Mouse (Mus musculus): ENCODE data around the gene Shq1. TPM values are rescaled to one million over a fixed set of nuclear protein-coding genes. Genes with fewer than 3 reads are reported as not detected.

Shq1 gene
- total RNA-seq, 2 experiments from 2014 or later, result 13.0 to 15.1 TPM

DNA sequence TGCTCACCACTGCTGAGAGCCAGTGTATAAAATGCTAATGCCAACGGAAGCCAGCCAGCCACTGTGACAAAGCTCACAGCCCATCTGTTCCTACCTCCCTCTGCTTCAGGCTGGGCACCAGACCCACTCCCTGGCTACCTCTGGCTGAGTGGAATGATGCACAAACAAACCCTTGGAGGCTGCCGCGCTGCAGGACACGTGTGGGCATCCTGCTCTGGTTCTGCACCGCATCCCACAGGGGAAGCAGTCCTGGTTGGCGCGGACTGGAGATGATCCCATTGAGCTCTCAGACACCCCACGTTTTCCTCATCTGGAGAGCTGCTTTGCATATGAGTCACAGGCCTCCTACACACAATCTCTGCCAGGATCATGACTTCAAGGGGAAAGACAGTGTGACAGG is 112.9 kb downstream of the Shq1 start:
- ATAC-seq (replicated peaks; ENCODE audit: low FRiP score, low TSS enrichment, poor library complexity, severe bottlenecking), result no peak

DNA sequence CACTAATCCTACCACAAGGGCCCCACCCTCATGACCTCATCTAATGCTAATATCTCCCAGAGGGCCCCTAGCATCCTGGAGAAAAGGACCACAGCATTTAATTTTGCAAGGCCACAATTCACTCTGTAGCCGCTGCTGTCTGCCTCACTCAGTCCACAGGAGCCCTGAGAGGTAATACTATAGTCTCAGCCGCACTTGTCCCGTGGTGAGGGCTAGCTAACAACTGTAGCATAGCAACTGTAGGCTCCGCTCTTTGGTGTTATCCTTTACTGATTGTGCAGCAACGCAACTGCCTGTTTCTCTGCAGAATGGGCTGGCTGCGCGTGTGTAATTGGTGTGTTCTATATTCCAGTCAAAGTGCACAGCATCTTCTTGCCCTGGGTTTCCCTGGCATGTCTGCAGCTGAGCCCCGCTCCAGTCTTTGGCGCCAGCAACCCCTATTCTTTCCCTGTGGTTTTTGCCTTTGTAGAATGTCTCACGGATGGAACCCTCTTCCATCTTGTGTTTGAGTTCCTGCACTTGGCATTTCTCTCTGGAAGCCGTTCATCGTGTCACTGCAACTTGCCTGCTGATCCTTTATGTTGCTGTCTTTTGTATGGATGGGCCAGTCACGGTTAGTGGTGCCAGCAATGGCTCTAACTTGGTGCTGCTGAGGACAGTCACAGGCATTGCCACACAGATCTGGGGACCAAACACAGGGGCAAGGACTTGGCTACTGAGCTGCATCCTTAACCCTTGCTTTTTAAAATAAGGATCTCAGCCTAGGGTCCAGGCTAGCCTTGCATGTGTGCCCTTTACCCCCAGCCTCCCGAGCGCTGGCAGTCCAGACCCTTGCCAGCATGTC is 128.6 kb downstream of the Shq1 start:
- no peak for ATAC-seq (replicated peaks; ENCODE audit: low FRiP score, low TSS enrichment, poor library complexity, severe bottlenecking)

DNA sequence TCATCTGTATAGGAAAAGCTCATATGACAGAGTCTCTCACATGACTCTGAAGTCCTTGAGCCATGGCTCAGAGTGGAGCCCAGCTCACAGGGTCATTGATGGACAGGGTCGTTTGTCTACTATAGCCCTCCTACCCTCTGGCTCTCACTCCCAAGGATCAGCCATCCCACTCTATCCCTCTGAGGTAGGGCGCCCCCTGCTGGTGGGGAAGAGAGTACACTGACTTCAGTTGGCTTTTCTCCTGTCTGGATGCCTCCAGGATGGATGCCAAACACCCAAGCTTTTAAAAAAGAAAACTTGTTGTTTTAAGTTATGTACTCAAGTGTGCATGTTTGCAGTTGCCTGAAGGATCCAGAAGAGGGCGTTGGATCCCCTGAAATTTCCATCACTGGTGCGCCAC is 131.3 kb downstream of the Shq1 start:
- 0 out of 2 replicates have a peak, but pooled peaks have one; percentile 38 for ATAC-seq (replicated peaks; ENCODE audit: low FRiP score, low TSS enrichment, poor library complexity, severe bottlenecking)

GRCm38 (mm10) chr6:100538570-100538969 is 132.4 kb downstream of the Shq1 start:
- no peak for ATAC-seq (replicated peaks; ENCODE audit: low FRiP score, low TSS enrichment, poor library complexity, severe bottlenecking)

- ATAC-seq (replicated peaks; ENCODE audit: low FRiP score, low TSS enrichment, poor library complexity, severe bottlenecking), result no peak
Measured at GRCm38 (mm10) chr6:100537987-100538386, 133.0 kb downstream of the Shq1 start.

GRCm38 (mm10) chr6:100537042-100537441 is 133.9 kb downstream of the Shq1 start:
- ATAC-seq (replicated peaks; ENCODE audit: low FRiP score, low TSS enrichment, poor library complexity, severe bottlenecking), result no peak

- ATAC-seq (replicated peaks; ENCODE audit: low FRiP score, low TSS enrichment, poor library complexity, severe bottlenecking), result no peak
Measured at GRCm38 (mm10) chr6:100533364-100533763, 137.6 kb downstream of the Shq1 start.

GRCm38 (mm10) chr6:100532326-100532725 is 138.6 kb downstream of the Shq1 start:
- ATAC-seq (replicated peaks; ENCODE audit: low FRiP score, low TSS enrichment, poor library complexity, severe bottlenecking), result no peak

GRCm38 (mm10) chr6:100529673-100530072 is 141.3 kb downstream of the Shq1 start:
- no peak for ATAC-seq (replicated peaks; ENCODE audit: low FRiP score, low TSS enrichment, poor library complexity, severe bottlenecking)

DNA sequence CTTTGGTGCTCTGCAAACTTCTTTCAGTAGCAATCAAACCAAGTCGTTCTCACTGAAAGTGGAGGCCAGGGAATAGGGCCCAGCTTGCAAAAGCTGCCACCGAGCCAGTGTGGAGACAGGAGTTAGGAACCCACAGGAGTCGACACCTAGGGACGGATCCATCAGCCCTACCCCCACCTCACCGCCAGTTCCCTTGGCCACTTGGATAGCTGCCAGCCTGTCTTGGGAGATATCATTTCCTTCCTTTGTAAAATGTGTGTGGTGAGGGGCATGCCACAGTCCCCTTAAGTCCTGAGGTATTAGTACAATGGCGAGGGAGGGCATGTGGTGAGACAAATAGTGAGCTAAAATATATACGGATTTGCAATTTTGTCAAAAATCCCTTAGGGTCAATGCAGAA is 142.4 kb downstream of the Shq1 start:
- no peak for ATAC-seq (replicated peaks; ENCODE audit: low FRiP score, low TSS enrichment, poor library complexity, severe bottlenecking)

DNA sequence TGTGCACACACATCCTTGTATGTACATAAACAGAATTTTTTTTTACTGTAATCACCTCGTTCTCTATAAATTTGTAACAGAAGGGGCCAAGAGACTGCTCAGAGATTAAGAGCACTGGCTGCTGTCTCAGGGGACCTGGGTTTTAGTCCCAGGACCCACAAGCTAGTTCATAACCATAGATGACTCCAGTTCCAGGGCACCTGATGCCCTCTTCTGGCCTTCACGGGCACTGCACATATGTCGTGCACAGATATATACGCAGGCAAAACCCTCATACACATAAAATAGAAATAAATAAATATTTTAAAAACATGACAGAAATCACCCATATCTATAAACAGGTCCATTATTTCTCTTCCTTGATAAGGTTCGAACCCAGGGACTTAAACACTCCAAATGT is 143.0 kb downstream of the Shq1 start:
- ATAC-seq (replicated peaks; ENCODE audit: low FRiP score, low TSS enrichment, poor library complexity, severe bottlenecking), result 0 out of 2 replicates have a peak, but pooled peaks have one; percentile 56

GRCm38 (mm10) chr6:100527161-100527560 is 143.8 kb downstream of the Shq1 start:
- no peak for ATAC-seq (replicated peaks; ENCODE audit: low FRiP score, low TSS enrichment, poor library complexity, severe bottlenecking)

DNA sequence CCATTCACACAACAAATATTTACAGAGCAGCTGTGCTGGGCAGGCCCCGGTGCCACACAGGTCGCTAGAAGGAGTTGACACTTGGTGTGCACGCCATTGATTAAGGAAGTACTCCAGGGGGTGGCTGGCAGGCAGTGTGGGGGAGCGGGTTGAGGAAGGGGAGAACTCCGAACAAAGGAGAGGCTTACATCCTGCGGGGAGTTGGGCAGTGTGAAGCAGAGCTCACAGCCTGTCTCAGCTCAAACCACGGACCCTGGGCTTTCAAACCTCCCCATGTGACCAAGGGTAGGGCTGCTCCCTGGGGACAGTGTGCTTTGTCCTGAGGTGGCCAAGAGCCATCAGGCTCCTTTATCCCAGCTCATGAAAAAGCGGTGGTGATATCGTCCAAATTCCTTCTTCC is 144.9 kb downstream of the Shq1 start:
- ATAC-seq (replicated peaks; ENCODE audit: low FRiP score, low TSS enrichment, poor library complexity, severe bottlenecking), result no peak

GRCm38 (mm10) chr6:100525496-100525895 is 145.5 kb downstream of the Shq1 start:
- no peak for ATAC-seq (replicated peaks; ENCODE audit: low FRiP score, low TSS enrichment, poor library complexity, severe bottlenecking)

DNA sequence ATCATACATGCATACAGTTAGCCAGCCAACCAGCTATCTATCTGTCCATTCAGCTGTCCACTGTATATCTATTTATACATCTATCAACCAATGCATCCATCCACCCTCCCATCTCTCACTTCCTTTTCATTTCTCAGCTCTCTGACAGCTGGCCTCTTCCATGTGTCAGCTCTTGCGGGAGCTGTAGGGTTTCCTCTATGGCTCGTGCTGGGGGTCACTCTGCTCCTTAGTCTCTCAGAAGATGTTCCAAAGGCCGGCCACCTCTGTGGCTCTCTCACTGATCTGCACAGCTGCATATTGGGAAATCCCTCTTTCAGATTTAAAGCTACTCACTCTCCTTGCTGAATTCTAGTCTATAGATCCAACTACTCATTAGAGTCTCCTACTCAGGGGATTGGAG is 148.5 kb downstream of the Shq1 start:
- ATAC-seq (replicated peaks; ENCODE audit: low FRiP score, low TSS enrichment, poor library complexity, severe bottlenecking), result no peak

DNA sequence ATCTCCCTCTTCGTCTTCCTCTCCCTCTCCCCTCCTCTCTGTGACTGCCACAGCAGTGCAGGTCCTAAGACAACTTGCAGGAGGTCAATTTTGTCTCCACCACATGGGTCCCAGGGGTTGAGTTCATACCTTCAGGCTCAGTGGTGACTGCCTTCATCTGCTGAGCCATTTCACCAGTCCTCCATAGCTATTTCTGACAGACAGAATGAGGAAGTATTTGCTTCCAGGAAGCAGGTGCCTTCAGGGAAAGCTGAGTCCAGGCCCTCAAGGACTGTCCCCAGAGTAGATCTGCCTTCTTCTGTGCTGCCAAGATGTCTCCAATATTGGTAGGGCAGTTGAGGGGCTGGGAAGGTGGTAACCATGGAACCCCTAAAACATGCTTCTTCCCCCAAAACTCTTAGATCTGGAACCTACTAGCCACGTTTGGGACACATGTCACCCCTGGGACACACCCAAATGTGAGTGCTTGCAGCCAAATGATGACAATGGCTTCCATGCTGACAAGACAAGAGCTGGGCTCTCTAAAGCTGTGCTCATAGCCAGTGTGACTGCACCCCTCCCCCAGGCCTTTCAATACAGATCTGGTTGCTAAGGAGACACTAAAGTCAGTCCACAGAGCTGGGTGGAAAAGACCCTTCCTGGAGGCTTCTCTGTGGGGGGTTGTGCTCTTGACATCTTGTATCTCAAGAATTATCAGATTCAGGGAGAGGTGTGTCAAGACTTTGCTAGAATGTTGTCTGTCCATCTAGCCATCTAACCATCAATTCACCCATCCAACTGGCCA is 149.2 kb downstream of the Shq1 start:
- ATAC-seq (replicated peaks; ENCODE audit: low FRiP score, low TSS enrichment, poor library complexity, severe bottlenecking), result no peak

- no peak for ATAC-seq (replicated peaks; ENCODE audit: low FRiP score, low TSS enrichment, poor library complexity, severe bottlenecking)
Measured at GRCm38 (mm10) chr6:100520558-100521099, 150.3 kb downstream of the Shq1 start.

DNA sequence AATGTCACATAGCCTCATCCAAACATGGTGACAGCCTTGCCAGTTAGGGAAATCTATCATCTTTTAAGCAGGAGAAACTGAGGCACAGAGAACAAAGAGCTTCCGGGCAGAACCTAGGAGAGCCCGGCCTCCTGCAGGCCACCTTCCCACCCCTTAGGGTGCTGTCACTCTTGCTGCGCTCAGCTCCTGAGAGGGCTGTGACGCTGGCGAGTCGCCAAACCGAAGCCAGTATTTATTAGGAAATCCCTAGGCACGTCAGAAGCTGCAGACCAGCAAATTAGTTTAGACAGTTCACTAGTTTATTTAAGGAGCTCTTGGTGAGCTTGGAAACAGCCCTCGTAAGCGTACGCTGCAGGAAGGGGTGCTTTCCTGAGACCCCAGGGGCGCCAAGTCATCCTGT is 151.1 kb downstream of the Shq1 start:
- ATAC-seq (replicated peaks; ENCODE audit: low FRiP score, low TSS enrichment, poor library complexity, severe bottlenecking), result no peak

All from megakaryocyte-erythroid progenitor cell, adult 5-6 weeks (primary cell).